Mouse (Mus musculus) embryonic facial prominence, embryonic 14.5 days (tissue): Measurements from ENCODE around the gene Ccdc177. TPM values are rescaled to one million over a fixed set of nuclear protein-coding genes. Genes with fewer than 3 reads are reported as not detected.

Source experiments
- ATAC-seq: fragments of 200-750 bp; cut with Nextera tagmentation; 2 replicates; pipeline ENCODE4 v1.8.0; 2017; ENCODE audit warnings: low read depth, moderate number of reproducible peaks, moderate TSS enrichment
- DNase-seq: peaks from one replicate; pipeline ENCODE4 v3.0.0-alpha.2; 2015; ENCODE audit warnings: low spot score
- H3K27ac ChIP-seq: fragments of 300-500 bp; sonication (generic); replicated peaks from 2 replicates; pipeline ENCODE4 v1.5.1; 2014; ENCODE audit warnings: low read depth, mild to moderate bottlenecking, low read length, moderate library complexity
- H3K27me3 ChIP-seq: fragments of 300-500 bp; sonication (generic); replicated peaks from 2 replicates; pipeline ENCODE4 v1.6.1; 2014; ENCODE audit warnings: low read length; ENCODE audit not compliant: control insufficient read depth, insufficient read depth
- H3K36me3 ChIP-seq: fragments of 300-500 bp; sonication (generic); 2 replicates; pipeline ENCODE4 v1.6.1; 2014; ENCODE audit warnings: low read length, mixed read lengths; ENCODE audit not compliant: control insufficient read depth, insufficient read depth
- H3K4me1 ChIP-seq: fragments of 300-500 bp; sonication (generic); 2 replicates; pipeline ENCODE4 v1.6.1; 2014; ENCODE audit warnings: antibody characterized with exemption, low read length; ENCODE audit not compliant: control insufficient read depth, insufficient read depth
- H3K4me2 ChIP-seq: fragments of 300-500 bp; sonication (generic); 2 replicates; pipeline ENCODE4 v1.6.1; 2014; ENCODE audit warnings: low read depth, mild to moderate bottlenecking, low read length, moderate library complexity, mixed read lengths
- H3K4me3 ChIP-seq: fragments of 300-500 bp; sonication (generic); 2 replicates; pipeline ENCODE4 v1.5.1; 2014; ENCODE audit warnings: low read depth, mild to moderate bottlenecking, low read length
- H3K9ac ChIP-seq: fragments of 300-500 bp; sonication (generic); 2 replicates; pipeline ENCODE4 v1.6.1; 2014; ENCODE audit warnings: low read depth, mild to moderate bottlenecking, low read length, moderate library complexity, mixed read lengths
- H3K9me3 ChIP-seq: fragments of 300-500 bp; sonication (generic); 2 replicates; pipeline ENCODE4 v1.6.1; 2016; ENCODE audit warnings: low read length; ENCODE audit not compliant: control insufficient read depth
- WGBS: fragments of 180-500 bp; shearing (Covaris S2); extraction: QIAGEN DNeasy Blood & Tissue Kit; methylation state at CpG from one replicate; pipeline ENCODE4 v1.1.7; 2014; 5-methylcytosine and 5-hydroxymethylcytosine counted together
- polyA plus RNA-seq: library from polyadenylated mRNA; unstranded; fragments of >200 nt; fragmentation: Nextera tagmentation; extraction: Ambion mirVana; gene quantifications from 2 replicates; pipeline ENCODE4 v1.2.1, GENCODE M21; 2014

The Ccdc177 gene
- polyA plus RNA-seq, 1 experiment from 2014 or later, result 0.14 TPM

DNA sequence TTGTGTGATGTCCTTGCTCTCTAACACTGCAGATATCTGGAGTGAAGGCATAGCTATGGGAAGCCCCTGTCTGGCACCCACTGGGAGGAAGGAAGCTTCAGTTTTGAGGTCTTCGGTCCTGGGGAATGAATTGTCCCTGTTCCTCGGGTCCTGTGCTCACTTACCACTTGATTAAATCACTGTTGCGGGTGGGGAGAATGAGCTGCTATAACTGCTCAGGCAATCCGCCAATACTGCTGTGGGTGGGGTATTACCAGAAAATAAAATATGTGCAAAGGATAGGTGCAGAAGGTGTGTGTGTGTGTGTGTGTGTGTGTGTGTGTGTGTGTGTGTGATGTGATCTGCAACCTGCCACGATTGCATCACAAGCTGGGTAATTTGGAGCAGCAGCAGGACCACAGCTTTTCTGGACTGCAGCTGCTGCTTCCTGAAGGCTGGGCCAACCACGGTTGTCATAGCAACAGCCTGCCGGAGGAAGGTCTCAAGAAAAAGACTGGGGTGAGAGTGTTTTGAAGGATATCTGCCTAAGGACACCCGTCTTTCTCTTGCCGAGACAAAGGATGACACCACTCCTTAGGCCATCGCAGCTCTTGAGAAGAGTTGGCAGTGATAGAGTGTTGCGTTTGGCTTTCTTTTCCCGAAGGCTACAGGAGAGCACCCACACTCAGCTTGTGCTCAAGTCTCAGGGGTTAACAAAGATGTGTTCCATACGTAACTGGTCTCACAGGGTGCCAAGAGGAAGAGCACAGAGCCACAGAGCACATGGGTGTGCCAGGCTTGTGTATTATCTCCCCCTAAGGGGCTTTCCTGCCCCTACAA lies 23.8 kb downstream of the Ccdc177 start:
- Histone ChIP-seq H3K4me1 (peaks cover 4% of the 10 kb centered on the region; the same call in 1 of the 2 replicates), H3K4me3 (no peak overlapping the region), H3K4me2 (no peak overlapping the region), H3K9ac (no peak overlapping the region), H3K27ac (no peak overlapping the region), H3K9me3 (peaks cover 4% of the 10 kb centered on the region; the same call in 1 of the 2 replicates), H3K27me3 (no peaks in the 10 kb centered on the region), H3K36me3 (no peaks in the 10 kb centered on the region)
- ATAC-seq (peak; percentile 74), DNase-seq (peak; percentile 86)
- 16% methylated on average over 13 of the region's 13 CpGs for WGBS

DNA sequence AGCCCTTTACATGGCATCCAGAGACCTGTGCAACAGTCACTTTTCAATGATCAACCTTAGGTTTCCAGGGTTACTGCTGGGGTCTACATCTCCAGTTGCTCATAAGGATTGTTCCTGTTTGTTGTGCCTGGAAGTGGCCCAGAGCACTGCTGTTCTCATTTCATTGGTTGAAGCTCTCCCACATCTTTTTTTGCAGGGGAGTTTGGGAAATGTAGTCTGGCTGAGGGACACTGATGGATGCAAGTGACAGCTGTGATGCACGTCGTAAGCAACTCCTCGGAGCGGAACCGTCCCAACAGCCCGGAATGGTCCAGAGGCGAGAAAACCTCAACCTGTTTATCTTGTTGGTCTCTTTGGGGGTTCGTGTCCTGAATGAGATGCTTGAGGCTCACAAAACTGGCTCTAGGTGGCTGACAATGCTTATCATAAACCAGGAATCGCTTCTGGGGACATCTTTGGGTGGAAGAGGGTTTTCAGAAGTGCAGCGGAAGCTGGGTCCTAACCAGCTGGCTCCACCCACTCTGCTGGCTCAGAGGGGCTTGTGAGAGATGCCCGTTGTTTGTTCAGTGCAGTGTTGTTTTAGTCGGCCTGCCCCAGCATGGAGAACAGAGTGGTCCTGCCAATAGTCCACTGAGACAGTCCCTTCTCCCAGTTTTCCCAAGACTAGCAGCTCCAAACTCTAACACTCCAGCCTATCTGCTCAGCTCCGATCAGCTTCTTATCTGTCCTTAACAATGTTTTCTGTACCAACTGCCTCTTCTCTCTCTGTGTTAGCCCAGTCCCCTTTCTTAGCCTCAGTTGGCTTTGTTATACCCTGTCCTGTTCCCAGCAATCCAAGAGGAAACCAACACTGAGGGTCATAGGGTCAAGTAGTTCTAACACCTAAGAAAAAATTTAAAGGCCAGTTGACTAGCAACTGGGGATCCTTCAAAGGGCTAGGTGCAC lies 25.7 kb downstream of the Ccdc177 start:
- H3K4me3 ChIP-seq, result no peak overlapping the region
- 61% methylated on average over 13 of the region's 13 CpGs for WGBS
- H3K9ac ChIP-seq, result no peak overlapping the region
- H3K4me2 ChIP-seq, result no peak overlapping the region
- no peaks in the 10 kb centered on the region for H3K27me3 ChIP-seq
- H3K27ac ChIP-seq, result no peak overlapping the region
- peaks cover 4% of the 10 kb centered on the region; the same call in 1 of the 2 replicates for H3K9me3 ChIP-seq
- H3K36me3 ChIP-seq, result no peaks in the 10 kb centered on the region
- DNase-seq, result no peak
- H3K4me1 ChIP-seq, result peaks cover 4% of the 10 kb centered on the region; the same call in 1 of the 2 replicates
- no peak for ATAC-seq

DNA sequence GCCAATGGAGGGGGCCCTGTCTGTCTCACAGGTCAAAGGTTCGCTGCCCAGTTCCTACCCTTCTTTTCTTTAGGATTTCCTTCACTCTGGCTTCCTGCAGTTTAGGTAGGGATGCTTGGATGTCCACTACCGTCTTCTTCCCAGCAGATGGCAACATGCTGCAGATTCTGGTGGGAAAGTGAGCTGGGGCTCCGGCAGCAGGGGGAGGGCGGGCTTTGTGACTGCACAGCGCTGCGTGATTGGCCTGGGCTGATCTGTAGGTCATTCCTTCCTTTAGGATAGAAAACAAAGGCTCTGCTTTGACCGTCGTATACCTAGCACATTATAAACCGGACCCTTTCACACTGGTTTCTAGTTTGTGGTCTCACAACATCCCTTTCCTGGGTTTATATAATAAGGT lies 29.9 kb downstream of the Ccdc177 start:
- Histone ChIP-seq H3K9ac (no peak overlapping the region), H3K27me3 (no peaks in the 10 kb centered on the region), H3K4me3 (no peak overlapping the region), H3K4me2 (peak overlapping the region; percentile 19; the same call in 1 of the 2 replicates), H3K27ac (no peak overlapping the region), H3K4me1 (no peaks in the 10 kb centered on the region), H3K36me3 (no peaks in the 10 kb centered on the region), H3K9me3 (peaks cover 4% of the 10 kb centered on the region; the same call in 1 of the 2 replicates)
- 7% methylated on average over 9 of the region's 9 CpGs for whole genome bisulfite sequencing
- peak; percentile 87 for DNase-seq
- peak; percentile 92 for ATAC-seq

DNA sequence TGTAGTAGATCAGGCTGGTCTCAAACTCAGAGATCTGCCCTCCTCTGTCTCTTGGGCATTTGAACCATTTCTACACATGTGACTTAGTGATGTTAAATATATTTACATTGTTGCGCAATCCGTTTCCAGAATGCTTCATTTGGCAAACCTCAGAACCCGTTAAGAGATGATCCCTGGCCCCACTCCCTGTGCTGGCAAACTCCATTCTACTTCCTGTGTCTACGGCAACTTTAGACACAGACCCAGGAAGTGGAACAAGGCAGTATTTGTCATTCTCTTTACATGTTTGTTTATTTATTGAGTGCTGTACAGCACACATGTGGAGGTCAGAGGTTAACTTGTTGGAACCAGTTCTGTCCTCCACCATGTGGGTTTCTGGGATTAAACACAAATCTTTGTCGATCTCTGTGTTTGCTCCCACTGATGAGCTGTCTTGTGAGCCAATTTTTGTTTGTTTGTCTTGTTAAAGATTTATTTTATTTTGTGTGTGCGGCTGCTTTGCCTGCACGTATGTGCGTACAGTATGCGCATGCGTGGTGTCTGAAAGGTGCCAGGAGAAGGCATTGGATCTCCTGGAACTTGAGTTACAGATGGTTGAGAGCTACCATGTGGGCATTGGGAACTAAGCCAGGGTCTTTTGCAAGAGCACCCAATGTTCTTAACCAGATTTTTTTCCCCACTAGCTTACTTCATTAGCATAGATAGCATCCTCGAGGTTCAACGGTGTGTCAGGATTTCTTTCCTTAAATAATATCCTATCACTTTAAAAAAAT lies 30.5 kb downstream of the Ccdc177 start:
- Histone ChIP-seq H3K36me3 (no peaks in the 10 kb centered on the region), H3K9ac (no peak overlapping the region), H3K27me3 (no peaks in the 10 kb centered on the region), H3K4me2 (no peak overlapping the region), H3K9me3 (peaks cover 4% of the 10 kb centered on the region; the same call in 1 of the 2 replicates), H3K4me1 (no peaks in the 10 kb centered on the region), H3K4me3 (no peak overlapping the region), H3K27ac (no peak overlapping the region)
- 80% methylated on average over 12 of the region's 12 CpGs for WGBS
- DNase-seq (no peak), ATAC-seq (no peak)

DNA sequence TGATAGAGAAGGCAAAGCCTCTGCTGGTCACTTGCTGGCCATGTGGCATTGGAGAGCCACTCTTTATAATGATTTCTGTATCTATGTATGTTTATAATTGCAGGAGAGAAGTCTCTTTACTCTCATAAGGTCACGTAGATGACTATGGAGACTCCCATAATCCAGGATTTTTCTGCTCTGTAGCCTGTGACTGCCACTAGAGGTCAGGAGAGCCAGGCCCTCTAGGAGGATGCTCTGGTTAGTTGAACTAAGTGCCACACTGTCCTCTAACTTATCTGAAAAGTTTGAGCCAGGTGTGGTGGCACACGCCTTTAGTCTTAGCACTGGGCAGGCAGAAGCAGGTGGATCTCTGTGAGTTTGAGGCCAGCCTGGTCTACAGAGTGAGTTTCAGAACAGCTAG lies 31.7 kb downstream of the Ccdc177 start:
- WGBS, result 37% methylated on average over 2 of the region's 2 CpGs
- peaks cover 3% of the 10 kb centered on the region; the same call in 1 of the 2 replicates for H3K9me3 ChIP-seq
- ATAC-seq, result no peak
- H3K36me3 ChIP-seq, result no peaks in the 10 kb centered on the region
- H3K27ac ChIP-seq, result no peak overlapping the region
- no peak overlapping the region for H3K4me3 ChIP-seq
- DNase-seq, result no peak
- H3K9ac ChIP-seq, result no peak overlapping the region
- no peaks in the 10 kb centered on the region for H3K4me1 ChIP-seq
- H3K27me3 ChIP-seq, result no peaks in the 10 kb centered on the region
- H3K4me2 ChIP-seq, result no peak overlapping the region

DNA sequence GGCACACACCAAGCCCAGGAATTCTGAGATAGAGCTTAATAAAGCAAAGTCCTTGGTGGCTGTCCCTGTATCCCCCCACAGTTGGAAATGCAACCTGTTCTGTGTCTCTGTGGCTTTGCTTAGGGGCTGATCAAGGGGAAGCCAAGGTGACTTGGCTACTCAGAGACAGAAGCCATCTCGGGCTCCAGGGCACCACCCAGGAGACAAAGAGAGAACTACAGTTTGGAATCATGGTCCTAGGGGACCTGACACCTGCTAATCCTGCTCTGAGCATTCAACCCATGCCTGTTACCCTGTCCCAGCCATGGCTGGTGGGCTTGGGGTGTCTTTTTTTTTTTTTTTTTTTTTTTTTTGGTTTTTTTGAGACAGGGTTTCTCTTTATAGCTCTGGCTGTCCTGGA lies 32.3 kb downstream of the Ccdc177 start:
- Histone ChIP-seq H3K4me1 (no peaks in the 10 kb centered on the region), H3K36me3 (no peaks in the 10 kb centered on the region), H3K9ac (no peak overlapping the region), H3K27ac (no peak overlapping the region), H3K27me3 (no peaks in the 10 kb centered on the region), H3K4me2 (no peak overlapping the region), H3K9me3 (no peaks in the 10 kb centered on the region), H3K4me3 (no peak overlapping the region)
- 9% methylated on average over 1 of the region's 1 CpGs for WGBS
- no peak for DNase-seq
- ATAC-seq, result no peak

DNA sequence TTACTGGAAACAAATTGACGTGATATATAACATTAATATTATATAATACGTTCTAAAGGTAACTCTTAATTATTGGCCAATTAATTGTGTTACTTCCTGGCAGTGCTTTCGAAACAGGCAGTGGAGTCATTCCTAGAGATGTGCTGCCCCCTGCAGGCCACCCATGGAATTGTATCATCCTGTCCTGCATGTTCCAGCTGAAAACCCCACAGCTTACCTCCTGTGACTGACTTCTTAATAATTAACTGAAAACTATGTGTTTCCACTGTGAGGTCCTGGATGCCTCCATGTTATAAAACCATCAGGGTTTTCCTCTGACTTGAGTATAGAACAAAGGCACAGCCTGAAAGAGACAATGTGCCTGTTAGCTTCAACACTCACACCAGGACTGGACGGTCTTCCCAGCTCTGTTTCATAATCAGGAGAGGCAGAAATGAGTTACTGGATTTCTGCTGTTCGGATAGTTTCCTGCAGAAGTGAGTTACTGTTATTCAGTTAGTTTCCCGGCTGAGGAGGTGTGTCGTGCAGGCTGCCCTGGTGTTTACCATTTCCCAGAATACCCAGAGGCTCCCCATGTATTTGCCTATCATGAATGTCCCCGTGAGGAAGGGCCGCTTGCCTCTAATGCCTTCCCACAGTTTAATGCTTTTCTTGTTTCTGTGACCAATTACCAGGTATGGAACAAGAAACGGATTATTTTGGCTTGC lies 35.5 kb downstream of the Ccdc177 start:
- Histone ChIP-seq H3K4me1 (no peaks in the 10 kb centered on the region), H3K9me3 (no peaks in the 10 kb centered on the region), H3K9ac (no peak overlapping the region), H3K27me3 (no peaks in the 10 kb centered on the region), H3K27ac (no peak overlapping the region), H3K4me3 (no peak overlapping the region), H3K36me3 (no peaks in the 10 kb centered on the region), H3K4me2 (no peak overlapping the region)
- 20% methylated on average over 10 of the region's 10 CpGs for WGBS
- DNase-seq, result peak; percentile 61
- no peak for ATAC-seq
